Mouse (Mus musculus) stomach, embryonic 16.5 days (tissue): ENCODE data around the gene Rps6ka2. TPM values are rescaled to one million over a fixed set of nuclear protein-coding genes. Genes with fewer than 3 reads are reported as not detected.

ENCODE experiments used
- ATAC-seq: fragments of 200-750 bp; cut with Nextera tagmentation; 2 replicates; pipeline ENCODE4 v1.8.0; 2017; ENCODE audit warnings: moderate number of reproducible peaks, moderate TSS enrichment; ENCODE audit not compliant: insufficient read depth, low FRiP score
- H3K27ac ChIP-seq: fragments of 300-500 bp; sonication (generic); 2 replicates; pipeline ENCODE4 v1.5.1; 2014; ENCODE audit warnings: low read length
- H3K27me3 ChIP-seq: fragments of 300-500 bp; sonication (generic); 2 replicates; pipeline ENCODE4 v1.6.1; 2014; ENCODE audit warnings: low read length, control low read depth, mixed read lengths; ENCODE audit not compliant: control insufficient read depth, insufficient read depth
- H3K36me3 ChIP-seq: fragments of 300-500 bp; sonication (generic); 2 replicates; pipeline ENCODE4 v1.6.1; 2014; ENCODE audit warnings: low read length; ENCODE audit not compliant: control insufficient read depth, insufficient read depth
- H3K4me1 ChIP-seq: fragments of 300-500 bp; sonication (generic); 2 replicates; pipeline ENCODE4 v1.6.1; 2014; ENCODE audit warnings: low read length, control low read depth, mixed read lengths; ENCODE audit not compliant: control insufficient read depth, insufficient read depth
- H3K4me2 ChIP-seq: fragments of 300-500 bp; sonication (generic); 2 replicates; pipeline ENCODE4 v1.6.1; 2014; ENCODE audit warnings: low read depth, low read length, mixed read lengths
- H3K4me3 ChIP-seq: fragments of 300-500 bp; sonication (generic); replicated peaks from 2 replicates; pipeline ENCODE4 v1.5.1; 2014; ENCODE audit warnings: mild to moderate bottlenecking, low read length
- H3K9ac ChIP-seq: fragments of 300-500 bp; sonication (generic); 2 replicates; pipeline ENCODE4 v1.6.1; 2014; ENCODE audit warnings: low read length
- H3K9me3 ChIP-seq: fragments of 300-500 bp; sonication (generic); replicated peaks from 2 replicates; pipeline ENCODE4 v1.6.1; 2016; ENCODE audit warnings: low read length, control low read depth; ENCODE audit not compliant: control insufficient read depth
- WGBS: fragments of 180-500 bp; shearing (Covaris S2); extraction: QIAGEN DNeasy Blood & Tissue Kit; methylation state at CpG from one replicate; pipeline ENCODE4 v1.1.7; 2014; 5-methylcytosine and 5-hydroxymethylcytosine counted together
- polyA plus RNA-seq: library from polyadenylated mRNA; unstranded; fragments of >200 nt; fragmentation: Nextera tagmentation; extraction: Ambion mirVana; gene quantifications from 2 replicates; pipeline ENCODE4 v1.2.1, GENCODE M21; 2015

The Rps6ka2 gene
- polyA plus RNA-seq, 1 experiment from 2014 or later = 7.8 TPM

DNA sequence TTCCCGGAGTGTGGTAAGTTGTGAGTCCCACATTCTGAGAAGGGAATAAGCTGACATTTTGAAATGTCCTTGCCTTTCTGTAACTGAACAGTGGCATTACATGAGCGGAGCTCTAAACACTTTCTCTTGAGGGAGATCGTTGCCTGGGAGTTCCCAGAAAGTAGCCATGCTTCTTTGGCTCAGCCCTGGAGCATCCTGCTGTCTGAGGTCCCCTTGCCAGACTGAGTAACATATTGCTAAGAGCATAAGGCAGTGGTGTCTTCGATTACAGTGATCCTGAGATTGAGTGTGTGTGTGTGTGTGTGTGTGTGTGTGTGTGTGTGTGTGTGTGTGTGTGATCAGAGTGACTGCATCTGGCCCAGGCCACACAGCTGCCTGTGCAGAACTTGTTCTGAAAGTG is 61.4 kb downstream of the Rps6ka2 start:
- 87% methylated on average over 4 of the region's 4 CpGs for WGBS
- Histone ChIP-seq H3K4me3 (no peak overlapping the region), H3K27ac (no peak overlapping the region), H3K4me1 (no peaks in the 10 kb centered on the region), H3K4me2 (no peak overlapping the region), H3K9ac (no peak overlapping the region), H3K27me3 (no peaks in the 10 kb centered on the region), H3K9me3 (no peaks in the 10 kb centered on the region), H3K36me3 (no peaks in the 10 kb centered on the region)
- no peak for ATAC-seq

DNA sequence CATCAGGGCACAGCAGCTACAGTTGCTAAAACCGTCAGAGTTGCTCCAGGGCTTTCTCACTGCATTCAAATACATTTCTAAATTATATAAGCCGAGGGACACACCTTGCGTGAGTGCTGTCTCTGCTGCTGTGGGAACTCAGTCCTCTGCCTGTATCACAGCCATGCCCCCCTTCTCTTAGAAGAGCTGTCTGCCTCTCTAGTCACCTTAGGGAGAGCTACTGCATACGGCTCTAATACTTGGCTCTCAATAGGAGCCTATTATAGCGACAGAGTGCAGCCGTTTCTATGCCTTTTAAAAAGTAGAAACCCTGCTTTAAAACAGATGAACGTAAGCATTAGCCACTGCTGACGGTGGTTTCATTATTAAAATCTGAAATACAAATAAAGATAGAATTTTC is 61.9 kb downstream of the Rps6ka2 start:
- H3K27me3 ChIP-seq = no peaks in the 10 kb centered on the region
- 75% methylated on average over 8 of the region's 8 CpGs for WGBS
- no peak overlapping the region for H3K9ac ChIP-seq
- no peak overlapping the region for H3K4me3 ChIP-seq
- no peaks in the 10 kb centered on the region for H3K4me1 ChIP-seq
- no peak overlapping the region for H3K27ac ChIP-seq
- no peaks in the 10 kb centered on the region for H3K9me3 ChIP-seq
- no peak overlapping the region for H3K4me2 ChIP-seq
- ATAC-seq = no peak
- H3K36me3 ChIP-seq = no peaks in the 10 kb centered on the region

DNA sequence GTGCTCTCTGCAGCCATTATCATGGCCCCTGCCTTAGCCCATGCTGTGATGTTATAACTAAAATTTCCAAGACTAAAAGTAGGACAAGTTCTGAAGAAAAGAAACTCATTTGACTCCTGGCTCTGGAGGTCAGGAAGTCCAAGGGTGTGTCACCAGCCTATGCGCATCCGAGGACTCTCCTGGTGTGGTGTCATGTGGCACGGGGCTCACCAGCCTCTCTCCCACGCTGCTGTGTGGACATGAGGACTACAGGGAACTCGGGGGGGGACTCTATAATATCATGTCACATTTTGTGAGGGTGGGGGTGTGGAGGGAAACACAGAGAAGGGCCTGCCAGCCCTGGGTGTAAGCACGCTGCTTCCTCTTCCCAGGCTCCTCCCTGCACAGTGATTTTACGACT is 62.5 kb downstream of the Rps6ka2 start:
- no peak overlapping the region for H3K4me2 ChIP-seq
- H3K9me3 ChIP-seq = no peaks in the 10 kb centered on the region
- no peak for ATAC-seq
- H3K36me3 ChIP-seq = no peaks in the 10 kb centered on the region
- no peak overlapping the region for H3K4me3 ChIP-seq
- no peaks in the 10 kb centered on the region for H3K27me3 ChIP-seq
- 63% methylated on average over 7 of the region's 7 CpGs for WGBS
- no peak overlapping the region for H3K9ac ChIP-seq
- H3K4me1 ChIP-seq = no peaks in the 10 kb centered on the region
- no peak overlapping the region for H3K27ac ChIP-seq

DNA sequence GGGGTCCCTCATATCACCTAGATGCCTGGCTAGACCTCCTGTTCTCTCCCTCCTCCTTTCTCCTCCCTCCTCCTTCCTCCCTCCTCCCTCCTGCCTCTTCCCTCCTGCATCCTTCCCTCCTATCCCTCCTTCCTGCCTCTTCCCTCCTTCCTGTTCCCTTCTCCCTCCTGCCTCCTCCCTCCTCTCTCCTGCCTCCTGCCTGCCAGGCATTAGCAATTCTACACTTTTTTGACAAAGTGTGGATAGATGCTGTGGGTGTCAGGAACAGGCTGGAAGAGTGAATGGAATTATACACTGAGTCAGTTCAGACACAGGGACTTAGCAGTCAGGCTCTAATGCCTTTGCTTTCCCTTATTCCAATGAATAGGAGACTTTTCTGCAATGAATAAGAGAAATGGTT is 63.3 kb downstream of the Rps6ka2 start:
- no peak for ATAC-seq
- H3K9ac ChIP-seq = no peak overlapping the region
- H3K4me1 ChIP-seq = no peaks in the 10 kb centered on the region
- H3K36me3 ChIP-seq = no peaks in the 10 kb centered on the region
- H3K9me3 ChIP-seq = no peaks in the 10 kb centered on the region
- no peaks in the 10 kb centered on the region for H3K27me3 ChIP-seq
- H3K4me2 ChIP-seq = no peak overlapping the region
- H3K27ac ChIP-seq = no peak overlapping the region
- H3K4me3 ChIP-seq = no peak overlapping the region

DNA sequence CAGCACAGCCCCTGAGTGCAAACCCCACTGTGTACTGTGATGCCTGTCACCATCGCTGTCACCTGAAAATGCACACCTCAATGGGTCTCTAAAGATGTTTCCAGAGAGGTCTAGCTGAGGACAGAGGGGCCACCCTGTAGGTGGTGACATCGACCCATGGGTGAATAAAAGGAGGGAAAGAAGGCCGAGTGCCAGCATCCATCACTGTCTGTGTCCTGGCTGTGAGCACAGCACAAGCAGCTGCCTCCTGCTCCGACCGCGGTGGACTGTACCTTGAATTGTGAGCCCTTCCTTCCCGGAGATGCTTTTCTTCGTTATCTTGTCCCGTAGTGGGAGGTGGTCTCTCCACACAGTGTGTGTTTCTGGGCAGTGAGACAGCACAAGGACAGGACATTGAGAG is 67.8 kb downstream of the Rps6ka2 start:
- 84% methylated on average over 9 of the region's 9 CpGs for WGBS

DNA sequence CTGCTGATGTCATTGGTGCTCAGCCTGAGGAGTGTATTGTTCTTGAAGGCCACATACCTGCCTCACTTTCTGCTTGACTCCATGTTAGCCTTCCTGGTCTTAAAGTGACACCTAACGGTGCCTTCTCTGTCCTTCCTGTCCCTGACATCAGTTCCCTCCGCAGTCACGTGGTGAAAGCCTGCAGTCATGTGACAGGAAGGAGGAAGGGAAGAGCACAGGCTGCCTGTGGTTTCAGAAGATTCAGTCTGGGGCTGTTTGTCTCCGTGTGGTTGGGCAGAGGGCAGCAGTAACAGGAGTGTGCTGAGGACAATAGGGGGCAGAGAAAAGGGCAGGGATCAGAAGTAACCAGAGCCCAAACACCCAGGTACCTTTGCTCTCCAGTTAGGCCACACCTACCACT is 68.9 kb downstream of the Rps6ka2 start:
- Histone ChIP-seq H3K4me1 (no peaks in the 10 kb centered on the region), H3K9me3 (no peaks in the 10 kb centered on the region), H3K36me3 (no peaks in the 10 kb centered on the region), H3K27me3 (no peaks in the 10 kb centered on the region), H3K4me3 (no peak overlapping the region), H3K27ac (no peak overlapping the region), H3K9ac (no peak overlapping the region), H3K4me2 (no peak overlapping the region)
- ATAC-seq = no peak
- 74% methylated on average over 4 of the region's 4 CpGs for WGBS

More for the DNA sequence above, 67.8 kb downstream of the Rps6ka2 start:
- Histone ChIP-seq H3K4me3 (no peak overlapping the region), H3K27ac (no peak overlapping the region), H3K27me3 (no peaks in the 10 kb centered on the region), H3K4me1 (no peaks in the 10 kb centered on the region), H3K4me2 (no peak overlapping the region), H3K9ac (no peak overlapping the region), H3K36me3 (no peaks in the 10 kb centered on the region), H3K9me3 (no peaks in the 10 kb centered on the region)
- ATAC-seq = no peak

DNA sequence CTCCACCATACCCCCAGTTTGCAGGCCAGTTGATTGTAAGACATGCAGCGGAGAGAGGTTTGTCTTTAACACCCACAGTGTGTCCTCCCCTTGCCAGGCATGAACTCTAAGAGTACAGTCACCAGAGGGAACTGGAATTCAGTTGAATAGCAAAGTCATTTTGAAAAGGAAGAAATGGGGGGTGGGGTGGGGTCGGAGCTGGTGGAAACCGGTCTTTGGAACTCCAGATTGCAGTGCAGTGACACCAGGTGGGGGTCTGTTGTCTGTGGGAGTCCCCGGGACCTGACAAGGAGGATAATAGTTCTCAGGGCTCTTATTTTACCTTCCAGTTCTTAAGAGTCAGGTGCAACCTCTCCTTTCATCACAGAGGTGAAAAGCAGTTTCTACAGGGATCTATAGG is 70.6 kb downstream of the Rps6ka2 start:
- H3K27ac ChIP-seq = no peak overlapping the region
- no peaks in the 10 kb centered on the region for H3K9me3 ChIP-seq
- WGBS = 79% methylated on average over 4 of the region's 4 CpGs
- no peak overlapping the region for H3K4me3 ChIP-seq
- no peaks in the 10 kb centered on the region for H3K27me3 ChIP-seq
- H3K9ac ChIP-seq = no peak overlapping the region; the same call in 1 of the 2 replicates
- H3K4me2 ChIP-seq = no peak overlapping the region
- no peaks in the 10 kb centered on the region for H3K36me3 ChIP-seq
- no peak for ATAC-seq
- no peaks in the 10 kb centered on the region for H3K4me1 ChIP-seq

DNA sequence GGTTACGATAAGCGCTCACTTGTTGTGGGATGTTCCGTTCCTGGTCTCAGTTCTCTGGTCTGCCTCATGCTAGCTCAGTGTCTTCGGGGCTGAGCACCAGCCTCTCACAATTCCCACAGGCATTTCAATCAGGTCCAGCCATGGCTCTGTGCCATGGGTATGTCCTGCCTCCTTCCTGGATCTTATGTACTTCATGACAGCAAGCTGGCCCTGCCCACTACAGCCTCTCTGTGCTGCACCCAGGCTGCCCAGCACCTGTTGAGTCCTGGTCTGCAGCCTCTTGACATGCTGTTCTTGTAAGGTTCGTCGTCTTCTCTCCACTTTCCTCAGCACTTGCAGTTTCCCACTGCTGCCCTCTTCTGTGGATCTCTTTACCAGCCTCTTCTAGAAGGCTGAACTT is 75.2 kb downstream of the Rps6ka2 start:
- no peaks in the 10 kb centered on the region for H3K9me3 ChIP-seq
- H3K4me1 ChIP-seq = no peaks in the 10 kb centered on the region
- no peak overlapping the region for H3K27ac ChIP-seq
- H3K36me3 ChIP-seq = no peaks in the 10 kb centered on the region
- H3K4me2 ChIP-seq = no peak overlapping the region
- H3K27me3 ChIP-seq = no peaks in the 10 kb centered on the region
- WGBS = 85% methylated on average over 6 of the region's 6 CpGs
- H3K4me3 ChIP-seq = no peak overlapping the region
- ATAC-seq = no peak
- no peak overlapping the region for H3K9ac ChIP-seq

DNA sequence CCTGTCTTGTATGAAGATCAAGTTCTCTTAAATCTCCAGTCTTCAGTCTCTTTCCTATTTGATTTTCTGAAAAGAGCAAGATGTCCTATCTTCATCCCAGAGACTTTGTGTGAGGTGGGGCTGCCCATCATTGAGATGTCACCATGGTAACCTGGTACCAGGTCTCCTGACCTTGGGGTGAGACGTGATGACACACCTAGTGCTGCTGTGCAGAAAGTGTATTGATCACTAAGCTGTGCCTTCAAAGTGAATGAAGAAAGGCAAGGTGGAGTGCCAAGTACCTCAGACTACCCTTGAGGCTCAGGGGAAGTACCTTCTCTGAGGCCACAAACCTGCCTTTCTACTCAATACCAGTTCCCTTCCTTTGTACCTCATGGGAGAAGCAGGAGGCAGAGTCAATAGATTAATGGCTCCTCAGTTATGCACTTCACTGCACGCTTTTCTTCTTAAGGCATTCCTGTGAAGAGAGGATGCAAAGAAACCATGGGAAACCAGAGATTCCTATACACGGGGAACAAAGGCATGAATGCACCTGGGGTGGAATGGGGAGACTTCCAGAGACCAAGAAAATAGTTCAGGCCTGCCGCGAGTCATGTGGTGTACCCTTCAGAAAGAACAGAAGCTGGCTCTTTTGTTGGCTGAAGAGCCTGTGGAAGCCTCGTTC is 77.1 kb downstream of the Rps6ka2 start:
- Histone ChIP-seq H3K9me3 (no peaks in the 10 kb centered on the region), H3K4me3 (no peak overlapping the region), H3K27ac (no peak overlapping the region), H3K4me2 (no peak overlapping the region), H3K9ac (no peak overlapping the region), H3K27me3 (no peaks in the 10 kb centered on the region), H3K4me1 (no peaks in the 10 kb centered on the region), H3K36me3 (no peaks in the 10 kb centered on the region)
- no peak for ATAC-seq
- whole genome bisulfite sequencing = 76% methylated on average over 6 of the region's 6 CpGs

DNA sequence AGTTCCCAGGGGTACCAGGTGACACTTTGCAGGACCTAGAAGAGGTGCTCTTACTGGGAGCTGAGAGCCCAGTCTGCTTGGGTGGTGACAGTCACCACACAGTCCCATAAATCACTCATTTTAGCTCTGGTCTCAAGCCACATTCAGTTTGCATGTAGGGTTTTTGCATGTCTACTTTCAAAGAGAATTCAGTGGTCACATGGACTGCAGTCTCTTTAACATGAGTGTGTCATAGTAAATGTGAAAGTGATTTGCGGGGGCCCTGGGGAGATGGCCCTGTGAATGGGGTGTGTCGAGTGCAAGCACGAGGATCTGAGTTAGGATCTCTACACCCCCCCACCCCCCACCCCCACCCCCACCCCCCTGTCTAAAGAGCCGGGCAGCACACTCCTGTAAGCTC is 80.5 kb downstream of the Rps6ka2 start:
- Histone ChIP-seq H3K4me3 (no peak overlapping the region), H3K9ac (no peak overlapping the region), H3K4me2 (no peak overlapping the region), H3K27me3 (no peaks in the 10 kb centered on the region), H3K4me1 (no peaks in the 10 kb centered on the region), H3K9me3 (no peaks in the 10 kb centered on the region), H3K27ac (no peak overlapping the region), H3K36me3 (no peaks in the 10 kb centered on the region)
- WGBS = 69% methylated on average over 4 of the region's 4 CpGs
- no peak for ATAC-seq
